In genomic region chr1:182143288-182143687, GRCm38 (mm10) we compare ENCODE assay signal across 10 mouse cellular contexts. TPM values are rescaled to one million over a fixed set of nuclear protein-coding genes. Genes with fewer than 3 reads are reported as not detected.
A peak's percentile ranks its signal among the peaks of the same experiment; 100 is the strongest.
DNase-seq lines count a peak whose midpoint lies in the region; ATAC-seq and TF ChIP-seq lines count a peak whose summit lies in the region.
"Had no signal": no experiment of that assay in that cellular context is flagged by ENCODE, and none has a peak within 500 bp of the region (broad histone marks: within the 10 kb centered on the region; RNA-seq: fewer than 3 reads in every experiment).

No protein-coding gene starts in this region.

- no peak for TF ChIP-seq POLR2A in liver, adult 2 months (IDR thresholded peaks at IDR 0.05; ENCODE audit: extremely low read depth, insufficient read depth, low read length)
- TF ChIP-seq POLR2A in MEL (IDR thresholded peaks at IDR 0.05; ENCODE audit: control insufficient read depth in 1 of 2, insufficient read depth in 1 of 2, low read depth in 1 of 2, low read length in 2 of 2, poor library complexity in 1 of 2): no peak

- H3K79me2 ChIP-seq in liver, adult 2 months (ENCODE audit: control insufficient read depth, insufficient read depth, low read length): no peaks in the 10 kb centered on the region
- H3K79me2 ChIP-seq in MEL (ENCODE audit: control insufficient read depth, insufficient read depth, low read length, poor library complexity): no peaks in the 10 kb centered on the region

- no peak overlapping the region for H3K9ac ChIP-seq in liver, adult 2 months (ENCODE audit: low read depth, low read length)
- H3K9ac ChIP-seq in liver, embryonic 12.5 days: no peak overlapping the region
- H3K9ac ChIP-seq in MEL (ENCODE audit: control insufficient read depth, low read depth, low read length, poor library complexity, severe bottlenecking): no peak overlapping the region
- H3K9ac ChIP-seq in stomach, postnatal 0 days (ENCODE audit: low read length): no peak overlapping the region
- H3K9ac ChIP-seq: liver, embryonic 15.5 days had no signal

- H3K4me1 ChIP-seq in liver, adult 2 months (ENCODE audit: control insufficient read depth, insufficient read depth, low read length): no peaks in the 10 kb centered on the region
- peaks cover 5% of the 10 kb centered on the region; the same call in 1 of the 2 replicates for H3K4me1 ChIP-seq in liver, embryonic 12.5 days
- no peaks in the 10 kb centered on the region for H3K4me1 ChIP-seq in MEL (ENCODE audit: control insufficient read depth in 1 of 2, insufficient read depth in 2 of 2, low read length in 2 of 2)
- H3K4me1 ChIP-seq in stomach, postnatal 0 days (replicated peaks; ENCODE audit: control insufficient read depth, insufficient read depth): no peaks in the 10 kb centered on the region

- DNase-seq in liver, adult 2 months (ENCODE audit: extremely low read depth, low read depth, low spot score): peak; percentile 39
- peak; percentile 75 for DNase-seq in MEL (ENCODE audit: low read depth, low spot score)
- peak; percentile 41 for DNase-seq in stomach, postnatal 0 days (ENCODE audit: low spot score)
- no peak for DNase-seq in layer of hippocampus, adult 11-12 months (ENCODE audit: low spot score)
- no peak for DNase-seq in layer of hippocampus, postnatal 25 days (ENCODE audit: extremely low spot score in 1 of 2, low spot score in 1 of 2)
- DNase-seq: cerebellum, adult 11-12 months had no signal

- H3K9me3 ChIP-seq in liver, embryonic 12.5 days (replicated peaks): no peaks in the 10 kb centered on the region
- no peaks in the 10 kb centered on the region for H3K9me3 ChIP-seq in MEL (replicated peaks; ENCODE audit: insufficient read depth, low read length)
- H3K9me3 ChIP-seq in stomach, postnatal 0 days (ENCODE audit: control insufficient read depth, low read length): no peaks in the 10 kb centered on the region
- H3K9me3 ChIP-seq: liver, embryonic 15.5 days had no signal

- no peak for ATAC-seq in liver, embryonic 12.5 days
- peak; percentile 57; the same call in 1 of the 2 replicates for ATAC-seq in common myeloid progenitor, adult 5-6 weeks (replicated peaks; ENCODE audit: low read depth, poor library complexity, severe bottlenecking)
- ATAC-seq in stomach, postnatal 0 days (ENCODE audit: low FRiP score, low TSS enrichment): no peak

- no peak overlapping the region for H3K4me3 ChIP-seq in liver, adult 2 months (ENCODE audit: insufficient read depth, low read depth, low read length)
- H3K4me3 ChIP-seq in liver, embryonic 12.5 days: no peak overlapping the region
- H3K4me3 ChIP-seq in MEL (ENCODE audit: control insufficient read depth in 1 of 2, insufficient read depth in 1 of 2, low read depth in 2 of 2, low read length in 2 of 2): no peak overlapping the region
- H3K4me3 ChIP-seq in stomach, postnatal 0 days (ENCODE audit: low read depth, low read length): no peak overlapping the region
- H3K4me3 ChIP-seq: liver, embryonic 15.5 days had no signal

- TF ChIP-seq EP300 in MEL (IDR thresholded peaks at IDR 0.05; ENCODE audit: low read depth in 1 of 2, low read length in 2 of 2): no peak
- TF ChIP-seq EP300 in stomach, postnatal 0 days (optimal IDR thresholded peaks at IDR 0.05): no peak

- no peak overlapping the region for H3K27ac ChIP-seq in liver, adult 2 months (replicated peaks; ENCODE audit: insufficient read depth, low read depth, low read length)
- H3K27ac ChIP-seq in liver, embryonic 12.5 days: no peak overlapping the region
- H3K27ac ChIP-seq in MEL (ENCODE audit: control insufficient read depth, low read depth, low read length): no peak overlapping the region
- no peak overlapping the region for H3K27ac ChIP-seq in stomach, postnatal 0 days (replicated peaks)
- H3K27ac ChIP-seq: liver, embryonic 15.5 days had no signal

- H3K27me3 ChIP-seq in liver, adult 2 months (ENCODE audit: control insufficient read depth, insufficient read depth, low read length): no peaks in the 10 kb centered on the region
- H3K27me3 ChIP-seq in liver, embryonic 12.5 days (replicated peaks): peaks cover 3% of the 10 kb centered on the region; the same call in 1 of the 2 replicates
- no peaks in the 10 kb centered on the region for H3K27me3 ChIP-seq in MEL (ENCODE audit: control insufficient read depth in 1 of 2, insufficient read depth in 2 of 2, low read length in 2 of 2)
- no peaks in the 10 kb centered on the region for H3K27me3 ChIP-seq in stomach, postnatal 0 days (ENCODE audit: control insufficient read depth, insufficient read depth, low read length)
- H3K27me3 ChIP-seq: liver, embryonic 15.5 days had no signal

- no peak overlapping the region for H3K4me2 ChIP-seq in liver, embryonic 12.5 days
- no peak overlapping the region for H3K4me2 ChIP-seq in stomach, postnatal 0 days (replicated peaks; ENCODE audit: low read depth)
- H3K4me2 ChIP-seq: liver, embryonic 15.5 days had no signal

- no peaks in the 10 kb centered on the region for H3K36me3 ChIP-seq in liver, adult 2 months (ENCODE audit: control insufficient read depth, insufficient read depth, low read length)
- no peaks in the 10 kb centered on the region for H3K36me3 ChIP-seq in liver, embryonic 12.5 days
- H3K36me3 ChIP-seq in MEL (ENCODE audit: control insufficient read depth in 1 of 2, insufficient read depth in 2 of 2, low read length in 2 of 2): no peaks in the 10 kb centered on the region
- no peaks in the 10 kb centered on the region for H3K36me3 ChIP-seq in stomach, postnatal 0 days (ENCODE audit: control insufficient read depth, insufficient read depth, low read length)
- H3K36me3 ChIP-seq: liver, embryonic 15.5 days had no signal

- TF ChIP-seq CTCF in liver, adult 2 months (IDR thresholded peaks at IDR 0.05; ENCODE audit: low read depth, low read length): peak; percentile 33; the same call in 1 of the 2 replicates
- TF ChIP-seq CTCF in MEL (IDR thresholded peaks at IDR 0.05 in 2 of 3, conservative IDR thresholded peaks at IDR 0.05 in 1 of 3; ENCODE audit: control insufficient read depth in 1 of 3, insufficient read depth in 1 of 3, low read depth in 2 of 3, low read length in 3 of 3, poor library complexity in 1 of 3, severe bottlenecking in 1 of 3): peak; percentile 65 to 72 (median 69)
- peak; percentile 58 for TF ChIP-seq CTCF in stomach, postnatal 0 days (IDR thresholded peaks at IDR 0.05; ENCODE audit: low read depth)

- TF ChIP-seq RAD21 in MEL (IDR thresholded peaks at IDR 0.05; ENCODE audit: low read depth, low read length): peak; percentile 45

- WGBS in liver, adult 2 months: 68% methylated on average over 8 of the region's 8 CpGs
- 64% methylated on average over 8 of the region's 8 CpGs for WGBS in liver, embryonic 12.5 days (ENCODE audit: insufficient replicate concordance)
- WGBS in stomach, postnatal 0 days: 73% methylated on average over 8 of the region's 8 CpGs

TF ChIP-seq in MEL, 35 proteins besides CTCF, POLR2A, EP300 and RAD21:
- TF ChIP-seq GABPA (IDR thresholded peaks at IDR 0.05; ENCODE audit: low read depth, low read length): no peak
- no peak for TF ChIP-seq MXI1 (IDR thresholded peaks at IDR 0.05; ENCODE audit: low read depth, low read length)
- TF ChIP-seq RCOR1 (IDR thresholded peaks at IDR 0.05; ENCODE audit: low read depth, low read length): no peak
- TF ChIP-seq ZKSCAN1 (IDR thresholded peaks at IDR 0.05; ENCODE audit: low read depth, low read length): no peak
- no peak for TF ChIP-seq POLR2AphosphoS5 (IDR thresholded peaks at IDR 0.05; ENCODE audit: borderline replicate concordance, low read depth, low read length)
- TF ChIP-seq ZC3H11A (IDR thresholded peaks at IDR 0.05; ENCODE audit: low read depth, low read length): peak; percentile 25; the same call in 1 of the 2 replicates
- no peak for TF ChIP-seq NRF1 (IDR thresholded peaks at IDR 0.05; ENCODE audit: insufficient read depth, low read depth, low read length, poor library complexity, severe bottlenecking)
- no peak for TF ChIP-seq POLR2AphosphoS2 (IDR thresholded peaks at IDR 0.05; ENCODE audit: low read length)
- no peak for TF ChIP-seq BHLHE40 (IDR thresholded peaks at IDR 0.05; ENCODE audit: borderline replicate concordance, low read depth, low read length)
- TF ChIP-seq SIN3A (IDR thresholded peaks at IDR 0.05; ENCODE audit: low read length): no peak
- TF ChIP-seq SMC3 (IDR thresholded peaks at IDR 0.05; ENCODE audit: low read depth, low read length): peak; percentile 56
- no peak for TF ChIP-seq MAFK (IDR thresholded peaks at IDR 0.05; ENCODE audit: borderline replicate concordance, low read depth, low read length)

RNA-seq across cellular contexts. Expression of gene Srp9, which starts 18.8 kb away (rescaled TPM):
- 109 and 110 TPM in 2 replicates for total RNA-seq in liver, adult 2 months (2014; rRNA removed)
- polyA plus RNA-seq in liver, adult 2 months (2012; rRNA removed): 47.7 TPM in 2 replicates
- 111 and 112 TPM in 2 replicates for polyA plus RNA-seq in liver, embryonic 12.5 days (2016; fragmentation: Nextera tagmentation; extraction: Ambion mirVana)
- total RNA-seq in MEL (2012; rRNA removed): 61.3 and 61.8 TPM in 2 replicates
- 10 to 100 TPM in 1 of 2 experiments, not detected in 1; 49.7 TPM for polyA plus RNA-seq in MEL (2012; ENCODE audit: insufficient read depth in 1 of 2, insufficient read length in 2 of 2, low read depth in 1 of 2, low replicate concordance in 2 of 2, missing spikeins in 1 of 2)
- total RNA-seq in common myeloid progenitor, adult 5-6 weeks (2017): 103 and 131 TPM in 2 replicates
- polyA plus RNA-seq in stomach, postnatal 0 days (2015; fragmentation: Nextera tagmentation; extraction: Ambion mirVana): 206 and 215 TPM in 2 replicates
- 10 to 100 TPM; 61.7 to 71.3 TPM for total RNA-seq in layer of hippocampus, postnatal 25 days (2021)

RNA-seq across cellular contexts. Expression of gene Vmn1r1, which starts 21.0 kb away (rescaled TPM):
- not detected in 2 replicates for total RNA-seq in liver, adult 2 months (2014; rRNA removed)
- not detected in 2 replicates for polyA plus RNA-seq in liver, adult 2 months (2012; rRNA removed)
- not detected in 2 replicates for polyA plus RNA-seq in liver, embryonic 12.5 days (2016; fragmentation: Nextera tagmentation; extraction: Ambion mirVana)
- total RNA-seq in MEL (2012; rRNA removed): not detected in 2 replicates
- under 1 TPM in 1 of 2 experiments, not detected in 1; 0.07 TPM for polyA plus RNA-seq in MEL (2012; ENCODE audit: insufficient read depth in 1 of 2, insufficient read length in 2 of 2, low read depth in 1 of 2, low replicate concordance in 2 of 2, missing spikeins in 1 of 2)
- not detected in 2 replicates for total RNA-seq in common myeloid progenitor, adult 5-6 weeks (2017)
- not detected in 2 replicates for polyA plus RNA-seq in stomach, postnatal 0 days (2015; fragmentation: Nextera tagmentation; extraction: Ambion mirVana)
- not detected for total RNA-seq in layer of hippocampus, postnatal 25 days (2021)
- polyA plus RNA-seq: intestine, embryonic 14.5 days; liver, embryonic 15.5 days had no signal

Comparison
In these comparisons a context has a peak if more than half of its experiments do, and no peak if none do; other contexts are left out.
1. DNase-seq: peak in liver, adult 2 months (single experiment), MEL (single experiment) and stomach, postnatal 0 days (single experiment); none in layer of hippocampus, adult 11-12 months (single experiment) and layer of hippocampus, postnatal 25 days (0 of 2).
2. Peak in every context shown above with its lines, with median percentiles within 50 percentile points of each other: CTCF ChIP-seq.